Mouse (Mus musculus) adrenal gland, adult 10 weeks (tissue): ENCODE measurements around the gene Zfp408. TPM values are rescaled to one million over a fixed set of nuclear protein-coding genes. Genes with fewer than 3 reads are reported as not detected.

Experiments
- polyA plus RNA-seq: library from polyadenylated mRNA; stranded (reverse); fragments of 350-450 nt; fragmentation: Illumina TruSeq; extraction: RNeasy Lipid Tissue Mini Kit (QIAGEN cat#74804); gene quantifications from one replicate; pipeline ENCODE4 v1.2.3, GENCODE M21; 2014; ENCODE audit warnings: low read depth, low replicate concordance

Zfp408 gene
- 3.7 TPM for polyA plus RNA-seq

DNA sequence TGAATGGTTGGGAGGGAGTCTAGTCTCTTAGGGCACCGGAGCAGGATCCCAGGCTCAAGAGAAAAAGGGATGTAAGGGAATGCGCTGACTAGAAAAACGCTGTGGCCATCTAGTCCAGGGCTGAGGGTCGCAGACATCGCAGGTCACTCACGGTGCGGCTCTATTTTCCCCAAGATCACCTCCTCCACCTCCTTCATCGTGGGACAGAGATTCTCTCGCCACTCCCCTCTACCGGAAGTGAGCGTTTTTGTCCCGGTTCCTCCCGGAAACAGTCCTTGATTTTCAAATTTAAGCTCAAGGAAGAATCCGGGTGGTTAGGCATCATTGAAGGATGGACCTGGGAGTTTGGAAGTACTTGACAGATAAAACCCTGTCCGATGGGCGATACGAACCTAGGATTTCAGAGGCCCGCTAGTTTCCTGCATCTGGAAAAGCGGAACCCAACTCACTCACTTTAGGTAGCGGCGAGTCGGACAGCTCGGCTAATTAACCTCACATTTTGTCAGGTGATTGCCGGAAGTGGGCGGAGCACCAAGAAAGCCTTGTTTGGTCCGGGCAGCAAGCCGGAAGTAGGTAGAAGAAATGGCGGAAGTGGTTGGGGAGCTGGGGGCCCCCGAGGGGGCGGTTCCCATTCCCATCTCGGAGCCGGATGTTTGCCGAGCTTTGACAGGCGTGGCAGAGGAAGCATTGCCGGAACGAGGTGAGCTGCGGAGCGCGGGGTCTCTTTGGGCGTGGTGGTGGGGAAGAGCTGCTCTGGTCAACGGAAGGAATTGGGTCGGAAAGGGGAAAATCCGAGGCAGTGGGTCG, at the start of gene Zfp408, which contains the start of gene Arhgap1:
Gene Zfp408, minus strand, starts transcription at position 239 of the 807 bp plus-strand sequence.
Gene Arhgap1, plus strand, starts transcription at position 308 of the 807 bp plus-strand sequence.

DNA sequence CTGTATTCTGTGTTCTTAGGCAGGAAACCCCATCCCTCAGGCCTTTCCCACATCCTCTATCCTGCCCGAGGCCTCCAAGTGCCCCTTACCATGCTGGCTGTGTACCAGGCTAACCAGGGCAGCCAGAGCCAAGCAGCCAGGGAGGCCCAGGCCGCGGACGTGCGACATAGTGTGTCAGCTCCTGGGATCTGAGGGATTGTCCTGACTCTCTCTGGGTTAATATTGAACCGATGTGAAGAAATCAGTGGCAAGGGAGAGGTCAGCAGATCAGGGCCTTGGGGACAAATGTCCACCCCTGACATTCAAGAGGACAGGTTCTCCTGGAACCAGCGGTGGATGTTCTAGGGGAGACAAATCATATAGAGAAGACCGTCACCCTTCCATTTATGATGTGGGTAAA, 13.4 kb downstream of the Zfp408 start, which contains the start of gene F2:
Gene F2, minus strand, starts transcription at position 186 of the 400 bp plus-strand sequence.

Other genes with a start within 250 kb of the Zfp408 start
- gene 1110051M20Rik, start 205.1 kb downstream of the Zfp408 start, polyA plus RNA-seq: 13.8 TPM
- gene Lrp4, start 192.3 kb downstream of the Zfp408 start, polyA plus RNA-seq: 1.5 TPM
- gene Ckap5, start 123.0 kb downstream of the Zfp408 start, polyA plus RNA-seq: 76.6 TPM
- not detected for gene F2, start 13.4 kb downstream of the Zfp408 start, polyA plus RNA-seq
- gene Arhgap1, start 69 bp upstream of the Zfp408 start, polyA plus RNA-seq: 17.2 TPM
- 37.1 TPM for gene Atg13, start 60.8 kb upstream of the Zfp408 start, polyA plus RNA-seq
- 19.7 TPM for gene Harbi1, start 61.1 kb upstream of the Zfp408 start, polyA plus RNA-seq
- 5.8 TPM for gene Ambra1, start 80.3 kb upstream of the Zfp408 start, polyA plus RNA-seq